Mouse (Mus musculus) spleen, adult 12 weeks (tissue): ENCODE measurements around the gene Tal1.

ENCODE experiments used
- DNase-seq: peaks from one replicate; pipeline ENCODE4 v3.0.0; 2022; ENCODE audit warnings: low spot score

The Tal1 gene

GRCm38 (mm10) chr4:115113266-115113665 lies 57.0 kb downstream of the Tal1 start:
- no peak for DNase-seq

GRCm38 (mm10) chr4:115119642-115120041 lies 63.4 kb downstream of the Tal1 start:
- DNase-seq, result no peak

GRCm38 (mm10) chr4:115121162-115121561 lies 64.9 kb downstream of the Tal1 start:
- no peak for DNase-seq
